Mouse (Mus musculus) neutrophil, adult 5-6 weeks (primary cell): ENCODE data around the gene Samm50. TPM values are rescaled to one million over a fixed set of nuclear protein-coding genes. Genes with fewer than 3 reads are reported as not detected.
A peak's percentile ranks its signal among the peaks of the same experiment; 100 is the strongest.

Experiments
- ATAC-seq: fragments of 151-379, 151-347 bp; 2 replicates; pipeline ENCODE4 v1.8.0; 2017; ENCODE audit warnings: mild to moderate bottlenecking, moderate TSS enrichment; ENCODE audit not compliant: insufficient number of reproducible peaks, poor library complexity, low FRiP score, severe bottlenecking; ENCODE audit errors: extremely low read depth
- total RNA-seq: library from RNA; stranded (forward); fragments of 200-1000 nt; gene quantifications from 2 replicates; pipeline ENCODE4 v1.2.3, GENCODE M21; 2017

Samm50 gene
- total RNA-seq, 1 experiment from 2014 or later = 44.5 TPM

- no peak for ATAC-seq
Observed at GRCm38 (mm10) chr15:84231113-84231712, 39.2 kb downstream of the Samm50 start.

- no peak for ATAC-seq
Observed at GRCm38 (mm10) chr15:84231721-84232561, 39.9 kb downstream of the Samm50 start, which contains the start of gene Parvb. Parvb (plus strand) TSS chr15:84232043.

GRCm38 (mm10) chr15:84232609-84233008 lies 40.6 kb downstream of the Samm50 start:
- no peak for ATAC-seq

- no peak for ATAC-seq
Observed at GRCm38 (mm10) chr15:84234794-84235581, 42.9 kb downstream of the Samm50 start.

- peak; percentile 82 for ATAC-seq
Observed at GRCm38 (mm10) chr15:84235646-84236045, 43.6 kb downstream of the Samm50 start.

- ATAC-seq = no peak
Observed at GRCm38 (mm10) chr15:84238552-84238951, 46.5 kb downstream of the Samm50 start.

- ATAC-seq = no peak
Observed at GRCm38 (mm10) chr15:84238991-84239401, 47.0 kb downstream of the Samm50 start.

- ATAC-seq = no peak
Observed at GRCm38 (mm10) chr15:84241520-84241919, 49.5 kb downstream of the Samm50 start.

- no peak for ATAC-seq
Observed at GRCm38 (mm10) chr15:84245104-84245503, 53.1 kb downstream of the Samm50 start.

GRCm38 (mm10) chr15:84246195-84246594 lies 54.2 kb downstream of the Samm50 start:
- ATAC-seq = no peak

GRCm38 (mm10) chr15:84247309-84247708 lies 55.3 kb downstream of the Samm50 start:
- ATAC-seq = no peak

- no peak for ATAC-seq
Observed at GRCm38 (mm10) chr15:84251227-84251626, 59.2 kb downstream of the Samm50 start.

- ATAC-seq = no peak
Observed at GRCm38 (mm10) chr15:84252645-84253044, 60.6 kb downstream of the Samm50 start.

GRCm38 (mm10) chr15:84253757-84254156 lies 61.7 kb downstream of the Samm50 start:
- ATAC-seq = no peak

GRCm38 (mm10) chr15:84254387-84254786 lies 62.3 kb downstream of the Samm50 start:
- ATAC-seq = no peak

- ATAC-seq = no peak
Observed at GRCm38 (mm10) chr15:84256254-84256850, 64.3 kb downstream of the Samm50 start.

GRCm38 (mm10) chr15:84256864-84257263 lies 64.8 kb downstream of the Samm50 start:
- no peak for ATAC-seq

GRCm38 (mm10) chr15:84258602-84259355 lies 66.7 kb downstream of the Samm50 start:
- ATAC-seq = no peak
